Mouse (Mus musculus) cerebellum, adult 9-10 months (tissue): Measurements from ENCODE around the gene A430078G23Rik.

Source experiments
- DNase-seq: peaks from one replicate; pipeline ENCODE4 v3.0.0; 2022

The A430078G23Rik gene

GRCm38 (mm10) chr8:3350747-3351146 is 2.5 kb upstream of the A430078G23Rik start:
- no peak for DNase-seq

- no peak for DNase-seq
These were observed 500 bp upstream of the A430078G23Rik start for GRCm38 (mm10) chr8:3352715-3353114.

- DNase-seq = no peak
These were observed 712 bp downstream of the A430078G23Rik start for GRCm38 (mm10) chr8:3353811-3354442.

- no peak for DNase-seq
These were observed 1.2 kb downstream of the A430078G23Rik start for GRCm38 (mm10) chr8:3354443-3354812.

DNA sequence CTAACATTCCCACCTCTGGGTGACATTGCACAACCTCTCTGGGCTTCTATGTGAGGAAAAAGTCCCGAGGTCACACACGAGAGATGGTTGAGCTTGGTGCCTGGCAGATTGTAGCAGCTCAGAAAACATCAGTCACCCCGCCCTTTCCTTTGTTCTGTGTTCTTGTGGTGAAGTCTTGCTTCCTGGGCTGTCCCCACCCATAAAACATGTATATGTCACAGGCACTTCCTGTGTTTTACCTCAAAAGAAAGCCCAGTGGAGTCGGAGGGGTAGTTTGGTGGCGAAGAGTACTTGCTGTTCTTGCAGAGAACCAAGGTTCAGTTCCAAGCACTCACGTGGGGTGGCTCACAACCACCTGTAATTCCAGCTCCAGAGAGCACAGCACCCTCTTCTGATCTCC is 2.4 kb downstream of the A430078G23Rik start:
- DNase-seq = no peak

GRCm38 (mm10) chr8:3358060-3358459 is 4.8 kb downstream of the A430078G23Rik start:
- DNase-seq = peak; percentile 84

DNA sequence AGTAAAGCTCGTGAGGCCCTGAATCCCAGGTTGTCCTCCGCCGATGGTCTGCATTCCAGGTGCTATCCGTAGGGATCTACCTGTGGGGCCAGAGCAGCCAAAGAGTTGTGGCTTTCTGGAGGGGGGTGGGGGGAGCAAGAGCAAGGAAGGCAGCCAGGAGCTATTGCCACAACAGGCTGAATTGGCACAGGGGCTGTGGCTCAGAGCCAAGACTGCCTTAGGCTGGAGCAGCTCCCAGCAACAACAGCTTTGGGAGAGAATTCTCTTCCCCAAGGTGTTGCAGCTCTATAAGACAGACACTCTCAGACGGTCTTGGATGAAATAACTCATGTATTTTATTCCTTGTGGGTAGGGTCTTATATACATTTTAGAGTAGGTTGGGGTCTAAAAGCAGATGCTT is 13.9 kb downstream of the A430078G23Rik start:
- no peak for DNase-seq

DNA sequence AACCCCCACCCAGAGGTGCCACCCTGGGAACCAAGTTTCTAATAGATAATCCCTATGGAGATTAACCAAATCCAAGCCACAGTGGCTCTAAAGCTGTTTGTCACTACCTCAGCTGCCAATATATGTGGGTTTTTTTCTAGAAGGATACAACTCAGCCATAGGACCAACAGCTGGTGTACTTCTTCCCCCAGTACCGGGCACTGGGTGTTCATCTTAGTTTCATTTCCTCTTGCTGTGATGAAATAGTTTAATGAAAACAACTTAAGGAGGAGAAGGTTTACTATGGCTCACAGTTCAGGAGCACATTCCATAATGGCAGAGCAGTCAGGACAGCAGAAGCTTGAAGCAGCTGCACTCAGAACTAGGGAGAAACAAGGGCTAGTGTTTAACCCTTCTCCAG is 14.9 kb downstream of the A430078G23Rik start:
- no peak for DNase-seq

DNA sequence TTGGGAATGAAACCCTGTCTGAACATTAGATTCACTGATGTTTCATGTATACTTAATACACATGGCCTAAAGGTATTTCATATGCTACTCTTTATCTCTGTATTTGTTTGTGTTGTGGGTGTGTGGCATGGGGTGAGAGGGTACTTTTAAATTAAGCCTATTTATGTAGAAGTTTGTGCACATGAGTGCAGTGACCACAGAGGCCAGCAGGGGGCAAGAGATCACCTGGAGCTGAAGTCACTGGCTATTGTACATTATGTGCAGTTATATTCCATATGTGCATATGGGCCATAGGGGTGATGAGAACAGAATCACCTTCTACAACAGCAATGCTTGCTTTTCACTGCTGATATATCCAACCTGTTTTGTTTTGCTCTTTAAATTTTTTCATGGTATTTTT is 22.5 kb downstream of the A430078G23Rik start:
- DNase-seq = no peak

DNA sequence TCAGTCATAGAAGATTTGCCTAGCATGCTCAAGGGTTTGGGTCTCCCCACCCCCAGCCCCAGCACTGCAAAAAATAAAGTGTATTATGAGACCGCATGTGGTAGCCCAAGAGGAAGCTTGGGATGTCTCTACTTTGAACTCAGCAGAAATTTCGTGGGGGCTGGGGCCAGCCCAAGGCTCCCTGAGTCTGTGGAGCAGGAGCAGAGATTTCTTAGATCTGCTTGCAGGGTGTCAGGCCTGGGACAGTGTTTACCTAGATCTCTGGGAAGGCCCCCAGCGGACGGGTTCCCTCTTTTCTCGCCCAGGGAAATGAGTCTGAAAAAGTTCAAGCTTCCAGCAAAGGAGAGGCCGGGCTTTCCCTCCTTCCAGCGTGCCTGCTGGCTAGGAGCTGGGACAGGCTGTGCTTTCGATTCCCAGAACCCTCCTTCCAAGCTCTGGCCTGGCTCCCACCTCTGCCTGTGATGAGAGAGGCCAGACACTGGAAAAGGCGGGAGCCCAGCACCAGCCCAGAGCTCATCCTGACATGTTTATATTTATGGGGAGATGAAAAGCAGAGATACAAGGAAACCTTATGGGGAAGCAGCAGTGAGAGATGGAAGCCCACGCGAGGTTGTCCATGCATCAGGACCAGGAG is 23.5 kb downstream of the A430078G23Rik start:
- DNase-seq = no peak

GRCm38 (mm10) chr8:3387286-3387685 is 34.1 kb downstream of the A430078G23Rik start:
- peak; percentile 38 for DNase-seq

- DNase-seq = no peak
These were observed 35.5 kb downstream of the A430078G23Rik start for GRCm38 (mm10) chr8:3388591-3389338.

GRCm38 (mm10) chr8:3389506-3389905 is 36.3 kb downstream of the A430078G23Rik start:
- no peak for DNase-seq

DNA sequence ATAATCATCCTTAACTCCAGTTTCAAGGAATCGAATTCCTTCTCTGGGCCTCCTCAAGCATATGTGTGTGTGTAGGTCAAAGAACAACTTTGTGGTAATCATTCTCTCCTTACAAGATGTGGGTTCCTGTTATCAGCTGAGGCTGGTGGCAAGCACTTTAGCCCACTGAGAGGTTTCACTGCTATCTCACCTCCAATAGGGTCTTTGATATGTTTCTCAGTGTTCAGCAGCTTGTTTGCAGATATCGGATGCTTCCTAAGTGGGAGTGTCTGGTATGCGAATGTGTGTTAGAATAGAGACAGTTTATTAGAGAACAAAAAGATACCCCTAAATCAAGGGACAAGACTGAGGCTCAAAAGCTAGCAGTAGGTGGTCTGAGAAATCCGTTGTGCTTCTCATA is 39.1 kb downstream of the A430078G23Rik start:
- no peak for DNase-seq

DNA sequence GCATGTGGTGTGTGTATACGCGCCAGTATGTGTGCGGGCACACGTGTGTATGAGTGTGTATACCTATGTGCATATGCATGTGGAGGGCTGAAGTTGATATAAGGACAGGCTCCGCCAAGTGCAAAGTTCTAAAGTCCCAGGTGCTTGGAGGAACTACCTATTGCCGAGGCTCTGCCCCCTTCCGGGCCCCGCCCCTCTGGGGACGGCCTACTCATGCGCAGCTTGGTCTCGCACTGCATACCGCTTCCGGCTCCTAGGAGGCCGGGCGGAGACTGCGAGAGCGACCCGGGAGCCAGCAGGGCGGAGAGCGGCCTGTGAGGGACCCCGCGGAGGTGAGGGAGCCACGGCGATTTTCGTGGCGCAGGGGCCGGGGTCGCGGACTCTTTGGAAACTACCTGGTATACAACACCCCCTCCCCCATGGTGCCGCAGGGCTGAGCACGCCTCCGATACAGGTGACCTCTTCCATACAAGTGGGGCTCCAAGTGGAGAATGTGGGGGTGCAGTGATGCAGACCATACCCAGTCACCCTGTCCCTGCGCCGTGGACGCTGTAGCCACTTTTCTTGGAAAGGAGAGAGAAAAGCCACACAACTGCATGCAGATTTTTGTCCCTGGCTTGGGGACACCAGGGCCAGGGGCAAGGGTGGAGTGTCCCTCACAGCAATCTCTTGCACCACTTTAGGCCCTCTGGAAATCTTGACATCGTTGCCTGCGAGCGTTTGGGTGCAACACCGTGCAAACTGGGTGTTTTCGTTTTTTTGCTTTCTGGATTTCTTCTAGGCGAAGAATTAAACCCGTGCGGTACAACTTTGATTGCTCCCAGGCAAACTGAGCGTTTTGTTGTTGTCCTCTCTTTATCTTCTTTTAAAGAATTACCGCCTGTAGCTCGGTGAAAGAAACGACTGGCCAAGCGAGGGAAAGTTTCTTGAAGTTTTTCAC is 39.8 kb downstream of the A430078G23Rik start, which contains the start of gene Arhgef18:
Gene Arhgef18, plus strand, starts transcription at position 236 of the 940 bp plus-strand sequence.
- DNase-seq = peak; percentile 82

GRCm38 (mm10) chr8:3394600-3394999 is 41.4 kb downstream of the A430078G23Rik start:
- DNase-seq = no peak

GRCm38 (mm10) chr8:3395246-3395645 is 42.0 kb downstream of the A430078G23Rik start:
- DNase-seq = no peak

DNA sequence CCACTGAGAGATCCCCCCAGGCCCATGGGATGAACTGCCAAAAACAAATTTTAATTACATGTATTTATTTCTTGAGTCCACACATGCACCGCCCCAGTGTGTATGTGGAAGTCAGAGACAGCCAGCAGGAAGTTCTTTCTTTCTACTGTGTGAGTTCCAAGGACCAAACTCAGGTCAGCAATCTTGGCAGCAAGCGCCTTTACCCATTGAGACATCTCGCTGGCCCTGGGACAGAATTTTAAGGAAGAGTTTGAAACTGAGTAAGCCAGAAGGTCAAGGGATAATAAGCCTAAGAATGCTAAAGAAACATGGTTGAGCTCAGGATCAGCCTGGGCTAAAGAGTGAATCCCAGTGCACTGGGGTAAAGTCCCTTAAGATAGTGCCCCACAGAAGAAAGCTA is 44.4 kb downstream of the A430078G23Rik start:
- DNase-seq = no peak

- DNase-seq = no peak
These were observed 47.3 kb downstream of the A430078G23Rik start for GRCm38 (mm10) chr8:3400509-3400908.

GRCm38 (mm10) chr8:3407417-3407816 is 54.2 kb downstream of the A430078G23Rik start:
- DNase-seq = no peak

DNA sequence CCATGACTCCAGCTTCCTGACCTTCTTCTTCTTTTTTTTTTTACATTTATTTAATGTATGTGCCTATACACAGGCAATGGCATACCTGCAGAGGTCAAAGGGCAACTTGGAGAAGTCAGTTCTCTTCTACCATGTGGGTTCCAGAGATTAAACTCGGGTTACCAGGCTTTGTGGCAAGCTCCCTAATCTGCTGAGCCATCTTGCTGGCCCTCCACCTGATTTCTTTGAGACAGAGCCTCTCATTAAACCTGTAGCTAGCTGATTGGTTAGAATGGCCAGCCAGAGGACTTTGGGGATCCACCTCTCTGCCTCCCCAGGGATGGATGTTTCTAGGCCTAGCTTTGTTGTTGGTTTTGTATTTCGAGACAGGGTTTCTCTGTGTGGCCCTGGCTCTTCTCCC is 57.9 kb downstream of the A430078G23Rik start:
- DNase-seq = no peak

DNA sequence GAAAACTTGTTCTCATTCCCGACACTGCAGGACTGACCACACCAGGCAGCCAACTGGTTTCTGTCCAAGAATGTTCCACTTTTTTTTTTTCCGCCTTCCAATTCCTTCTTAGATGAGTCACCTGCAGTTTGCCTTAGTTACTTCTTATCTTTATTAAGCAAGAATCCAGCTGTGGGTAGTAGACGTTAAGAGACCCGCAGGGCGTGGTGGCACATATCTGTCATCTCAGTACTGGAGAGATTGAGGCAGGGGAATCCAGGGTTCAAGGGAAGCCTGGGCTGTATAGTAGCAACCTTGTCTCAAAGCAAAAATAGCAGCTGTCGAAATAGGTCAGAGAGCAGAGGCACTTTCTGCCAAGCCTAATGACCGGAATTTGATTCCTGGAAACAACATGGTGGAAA is 58.7 kb downstream of the A430078G23Rik start:
- peak; percentile 41 for DNase-seq

- no peak for DNase-seq
These were observed 59.6 kb downstream of the A430078G23Rik start for GRCm38 (mm10) chr8:3412816-3413215.
